Mouse (Mus musculus) lung, postnatal 10 days (tissue): ENCODE measurements around the gene Kars.

Source experiments
- DNase-seq: peaks from one replicate; pipeline ENCODE4 v3.0.0; 2021

The Kars gene

DNA sequence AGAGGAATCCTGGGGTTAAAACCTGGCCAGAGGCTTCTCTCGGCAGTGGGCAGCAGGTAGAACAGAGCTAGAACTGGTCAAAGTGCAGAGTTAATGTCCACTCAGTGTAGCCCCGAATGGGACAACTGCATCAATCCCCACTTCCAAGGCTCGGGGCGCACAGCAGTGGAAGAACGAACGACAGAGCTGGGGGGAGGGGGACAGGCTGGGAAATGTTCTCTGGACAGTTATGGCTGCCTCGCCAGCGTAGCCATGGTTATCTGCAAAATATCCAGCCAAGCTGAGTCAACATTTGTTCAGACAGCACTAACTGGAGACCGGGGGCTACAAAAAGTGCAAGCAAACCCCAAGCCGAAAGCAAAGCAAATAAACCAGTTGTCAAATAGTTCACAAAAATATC, 33.0 kb downstream of the Kars start:
- DNase-seq = no peak

DNA sequence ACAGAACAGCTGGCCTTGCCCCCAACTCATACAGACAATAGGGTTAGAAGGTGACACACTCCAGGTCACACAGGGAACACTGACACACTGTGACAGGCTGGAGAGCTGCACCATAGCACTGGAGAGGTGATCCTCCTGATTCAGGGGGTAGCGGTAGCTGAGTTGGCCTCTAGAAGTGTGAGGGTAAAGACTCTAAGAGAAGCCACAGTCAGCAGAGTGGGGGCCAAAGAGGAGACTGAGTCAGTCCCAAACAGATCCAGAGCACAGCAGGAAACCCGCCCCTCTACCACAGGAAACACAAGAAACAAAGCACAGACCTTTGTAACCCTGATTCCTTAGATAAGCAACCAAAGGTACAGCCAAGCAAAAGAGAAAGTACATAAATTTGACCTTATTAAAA, 34.8 kb downstream of the Kars start:
- no peak for DNase-seq

DNA sequence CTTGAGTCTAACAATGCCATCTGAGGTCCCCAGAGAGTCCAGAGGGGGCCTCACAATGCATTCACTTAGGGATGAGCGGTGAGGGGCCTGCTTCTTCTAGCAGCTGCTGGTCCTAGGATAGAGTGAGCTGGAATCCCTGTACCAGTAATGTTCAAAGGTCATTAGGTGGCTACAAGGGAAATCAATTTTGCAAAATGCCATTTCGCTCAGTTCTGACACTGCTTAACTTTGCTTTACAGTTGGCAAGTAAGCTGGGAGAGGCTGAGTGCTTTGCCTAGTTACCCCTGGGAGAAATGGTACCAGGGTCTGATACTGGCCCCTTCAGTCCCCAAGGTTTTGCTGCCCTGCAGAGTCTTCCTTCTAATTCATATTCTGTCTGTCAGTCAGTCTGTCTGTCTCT, 35.4 kb downstream of the Kars start:
- no peak for DNase-seq

DNA sequence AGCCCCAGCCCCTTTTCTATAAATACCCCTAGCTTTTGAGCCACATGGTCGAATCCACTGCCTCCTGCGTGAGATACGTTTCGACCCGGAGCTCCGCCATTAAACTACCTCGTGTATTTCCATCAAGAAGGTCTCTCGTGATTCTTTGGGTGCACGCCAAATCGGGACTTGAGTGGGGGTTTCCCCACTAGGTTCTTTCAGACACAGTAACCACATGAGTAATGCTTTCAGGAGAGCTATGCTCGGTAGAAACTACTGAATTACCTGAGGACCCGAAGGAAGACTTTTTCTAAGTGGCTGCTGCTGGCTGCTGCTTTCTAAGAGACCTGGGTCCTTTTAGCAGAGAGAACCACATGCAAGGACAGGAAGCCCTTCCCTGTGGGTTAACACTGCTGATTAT, 37.0 kb downstream of the Kars start:
- no peak for DNase-seq

DNA sequence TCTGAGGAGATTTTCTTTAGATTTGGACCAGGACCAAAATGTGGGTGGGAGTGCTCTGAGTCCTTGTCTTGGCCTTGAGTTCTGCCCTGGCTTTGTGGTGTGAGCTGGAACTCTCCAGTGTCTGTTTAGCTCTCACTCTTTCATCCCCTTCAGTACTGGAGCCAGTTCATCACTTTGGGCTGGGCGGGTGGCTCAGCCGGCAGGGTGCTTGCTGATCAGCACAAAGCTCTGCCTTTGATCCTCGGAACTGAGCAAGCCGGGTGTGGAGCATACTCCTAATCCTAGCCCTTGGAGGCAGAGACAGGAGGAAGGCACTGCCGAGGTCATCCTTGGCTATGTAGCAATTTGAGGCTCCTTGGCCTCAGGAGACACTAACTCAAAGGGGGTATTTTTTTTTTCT, 42.1 kb downstream of the Kars start:
- no peak for DNase-seq

GRCm38 (mm10) chr8:111968541-111968940, 42.6 kb downstream of the Kars start:
- no peak for DNase-seq

DNA sequence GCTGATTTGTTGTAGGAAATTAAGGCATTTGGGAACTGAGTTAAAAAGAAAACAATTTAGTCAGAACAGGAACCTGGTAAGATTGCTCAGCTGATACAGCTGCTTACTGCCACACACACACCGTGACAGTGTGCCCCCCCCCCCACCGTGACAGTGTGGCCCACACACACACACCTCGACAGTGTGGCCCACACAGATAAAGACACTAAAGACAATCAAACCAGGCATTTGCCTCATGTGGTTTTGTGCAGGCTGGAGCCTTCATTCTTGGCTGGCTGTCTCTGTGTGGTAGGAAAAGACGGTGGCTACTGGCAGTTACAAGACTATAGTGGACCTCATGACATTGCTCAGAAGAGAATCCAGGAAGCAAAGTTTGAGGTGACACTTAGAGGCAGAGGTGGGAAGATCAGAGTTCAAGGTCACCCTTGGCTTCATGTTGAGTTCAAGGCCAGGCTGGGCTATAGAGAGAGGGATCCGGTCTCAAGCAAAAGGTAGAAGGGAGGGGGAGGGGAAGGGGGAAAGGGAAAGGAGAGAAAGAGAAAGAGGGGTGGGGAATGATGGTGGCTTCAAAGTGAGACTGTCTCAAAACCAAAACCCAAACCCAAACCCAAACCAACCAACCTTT, 43.8 kb downstream of the Kars start:
- no peak for DNase-seq

GRCm38 (mm10) chr8:111964849-111965561, 46.1 kb downstream of the Kars start:
- peak; percentile 19 for DNase-seq

DNA sequence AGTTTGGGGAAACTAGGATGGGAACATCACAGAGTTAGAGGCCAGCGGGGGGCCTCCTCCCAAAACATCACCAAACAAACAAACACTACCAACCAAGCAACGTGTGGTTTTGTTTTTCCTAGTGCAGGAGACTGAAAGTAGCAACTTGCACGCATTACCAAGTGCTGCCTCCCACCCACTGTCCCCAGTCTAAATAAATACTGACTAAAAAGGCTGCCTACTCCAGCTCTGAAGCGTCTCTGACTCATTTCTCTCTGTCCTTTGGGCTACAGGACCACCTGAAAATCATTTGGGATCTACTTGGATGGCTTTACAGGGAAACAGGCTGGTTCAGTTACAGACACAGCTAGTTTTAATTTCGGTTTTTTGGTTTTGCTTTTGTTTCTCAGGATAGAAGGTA, 46.8 kb downstream of the Kars start:
- no peak for DNase-seq

DNA sequence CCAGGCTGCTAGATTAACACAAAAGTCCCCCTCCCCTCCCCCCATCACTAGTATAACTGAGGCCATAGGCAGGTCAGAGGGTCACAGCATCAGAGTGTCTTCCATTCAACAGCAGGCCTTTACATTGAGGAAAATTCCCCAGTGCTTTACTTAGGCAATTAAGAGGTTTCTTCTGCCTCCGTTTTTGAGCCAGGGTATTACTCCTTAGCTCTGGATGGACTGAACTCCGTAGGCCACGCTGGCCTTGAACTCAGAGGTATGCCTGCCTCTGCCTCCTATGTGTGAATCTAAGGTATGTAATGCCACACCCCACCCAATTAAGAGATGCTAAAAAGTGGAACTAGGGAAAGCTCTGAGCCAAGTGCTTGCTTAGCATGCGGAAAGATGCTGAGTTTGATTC, 47.6 kb downstream of the Kars start:
- no peak for DNase-seq

DNA sequence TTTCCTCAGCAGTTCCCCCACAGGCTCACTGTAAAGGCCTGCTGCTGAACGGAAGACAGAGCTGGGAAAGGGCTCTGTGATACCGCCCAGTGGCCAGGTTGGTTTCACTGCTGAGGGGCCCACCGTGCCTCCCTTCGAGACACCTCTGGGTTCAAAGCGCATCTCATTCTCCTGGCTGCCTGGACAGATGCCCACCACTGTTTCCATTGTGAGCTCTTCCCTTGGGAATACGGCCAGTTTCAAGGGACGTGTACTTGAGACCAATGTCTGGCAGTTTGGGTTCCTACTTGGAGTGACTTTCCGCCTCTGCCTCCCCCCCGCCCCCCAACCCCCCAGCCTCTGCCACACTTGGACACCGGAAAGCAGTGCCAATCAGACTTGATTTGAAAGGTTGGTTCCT, 48.0 kb downstream of the Kars start:
- no peak for DNase-seq

- DNase-seq = no peak
These were observed 48.5 kb downstream of the Kars start for GRCm38 (mm10) chr8:111962589-111962988.

- no peak for DNase-seq
These were observed 49.8 kb downstream of the Kars start for GRCm38 (mm10) chr8:111961330-111961729.

GRCm38 (mm10) chr8:111960591-111961321, 50.4 kb downstream of the Kars start:
- DNase-seq = no peak

GRCm38 (mm10) chr8:111957231-111957630, 53.9 kb downstream of the Kars start:
- no peak for DNase-seq

DNA sequence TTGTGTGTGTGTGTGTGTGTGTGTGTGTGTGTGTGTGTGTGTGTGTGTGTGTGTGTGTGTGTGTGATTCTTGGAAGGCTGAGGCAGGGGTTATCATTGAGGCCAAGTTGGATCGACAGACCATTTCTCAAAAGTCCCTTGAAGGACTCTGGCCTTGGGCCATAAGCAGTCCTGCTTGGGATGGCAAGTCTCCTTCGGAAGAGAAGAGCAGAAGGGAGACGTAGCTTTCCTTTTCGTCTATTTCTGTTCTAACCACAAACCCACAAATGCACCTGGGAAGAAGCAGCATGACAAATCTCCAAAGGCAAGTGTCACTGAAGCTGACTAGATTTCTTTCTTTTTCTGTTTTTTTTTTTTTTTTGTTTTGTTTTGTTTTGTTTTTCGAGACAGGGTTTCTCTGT, 55.2 kb downstream of the Kars start:
- DNase-seq = no peak

DNA sequence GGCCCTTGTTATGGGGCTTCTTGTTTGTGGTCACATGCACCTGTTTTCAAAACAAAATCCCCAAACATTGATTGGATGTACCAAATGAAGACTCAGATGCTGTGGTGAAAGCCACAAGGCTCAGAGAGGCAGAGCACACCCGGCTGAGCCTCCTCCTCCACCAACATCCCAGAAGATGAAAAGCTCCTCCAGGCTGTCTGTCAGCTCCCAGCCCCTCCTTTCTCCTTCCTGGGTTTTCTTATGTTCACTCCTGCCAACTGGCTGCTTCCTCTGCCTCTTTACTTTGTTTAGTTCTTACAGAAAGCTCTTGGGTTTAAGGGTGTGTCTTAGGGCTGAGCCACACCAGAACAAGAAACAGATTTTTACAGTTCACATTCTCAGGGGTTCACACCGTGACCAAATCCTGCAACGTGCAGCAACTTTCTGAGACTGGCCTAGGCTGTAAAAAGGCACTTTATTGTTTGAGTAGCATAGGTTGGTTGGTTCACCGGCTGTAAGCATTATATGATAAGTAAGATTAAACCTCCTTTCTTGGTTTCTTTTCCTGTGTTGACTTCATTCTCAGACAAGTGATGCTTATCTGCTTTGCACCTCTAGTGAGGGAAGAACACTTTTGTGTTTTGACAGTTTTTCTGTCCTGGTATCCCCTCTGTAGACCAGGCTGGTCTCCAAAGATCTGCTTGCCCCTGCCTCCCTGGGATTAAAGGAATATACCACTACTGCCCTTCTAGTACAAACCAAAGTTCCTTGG, 56.1 kb downstream of the Kars start:
- peak; percentile 34 for DNase-seq

- DNase-seq = no peak
These were observed 59.2 kb downstream of the Kars start for GRCm38 (mm10) chr8:111951936-111952335.

DNA sequence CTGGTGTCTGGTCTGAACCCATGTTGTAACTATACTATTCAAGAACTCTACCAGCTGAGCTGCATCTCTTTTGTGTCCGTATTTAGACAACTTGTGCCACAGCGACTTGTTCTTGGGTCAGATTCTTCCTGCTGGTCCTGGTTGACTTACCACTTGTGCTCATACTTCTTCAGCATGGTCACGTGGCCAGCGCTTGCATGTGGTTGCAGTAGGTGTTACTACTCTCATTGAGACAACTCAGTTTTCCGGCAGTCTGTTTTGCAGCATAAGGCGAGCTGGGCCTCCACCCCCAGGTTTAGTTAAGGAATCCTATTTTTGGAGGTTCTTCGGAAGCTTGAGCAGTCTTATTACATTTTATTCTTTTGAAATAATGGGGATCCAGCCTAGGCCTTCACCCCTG, 59.8 kb downstream of the Kars start:
- DNase-seq = no peak

DNA sequence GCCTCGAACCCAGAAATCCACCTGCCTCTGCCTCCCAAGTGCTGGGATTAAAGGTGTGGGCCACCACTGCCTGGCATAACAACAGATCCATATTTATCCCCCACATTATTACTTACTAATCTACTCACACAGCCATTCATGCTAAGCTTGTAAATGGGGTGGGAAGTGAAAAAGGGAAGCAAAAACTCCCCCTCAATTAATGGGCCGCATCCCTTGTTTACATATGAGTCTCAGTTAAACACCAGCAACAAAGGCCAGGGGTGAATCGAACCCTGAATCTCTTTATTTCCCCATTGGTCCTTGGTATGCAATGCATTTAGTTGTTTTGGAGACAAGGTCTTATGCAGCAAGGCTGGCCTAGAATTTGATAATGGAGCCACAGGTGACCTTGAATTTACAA, 60.3 kb downstream of the Kars start:
- no peak for DNase-seq

- no peak for DNase-seq
These were observed 63.2 kb downstream of the Kars start for GRCm38 (mm10) chr8:111947954-111948353.

- DNase-seq = no peak
These were observed 64.0 kb downstream of the Kars start for GRCm38 (mm10) chr8:111947144-111947543.

GRCm38 (mm10) chr8:111943544-111943943, 67.6 kb downstream of the Kars start:
- no peak for DNase-seq
